Mouse (Mus musculus): ENCODE results near the gene Kctd20. TPM values are rescaled to one million over a fixed set of nuclear protein-coding genes. Genes with fewer than 3 reads are reported as not detected.

The Kctd20 gene
- polyA plus RNA-seq (2021; fragmentation: Nextera tagmentation) = 17.1 and 19.8 TPM in 2 replicates
- long read RNA-seq, experiment 1, transcript Kctd20-203 (7 exons, 3,853 nt) = major isoform, 38 of 65 reads
- long read RNA-seq, experiment 1, partial matches to known transcripts = 7 of 65 reads
- long read RNA-seq, experiment 1, other reads (novel, unspliced or antisense) = 18 of 65 reads
- long read RNA-seq, experiment 2, full-length matches to known transcripts = 336 of 370 reads
- long read RNA-seq, experiment 2, partial matches to known transcripts = 2 of 370 reads
- long read RNA-seq, experiment 2, other reads (novel, unspliced or antisense) = 32 of 370 reads

DNA sequence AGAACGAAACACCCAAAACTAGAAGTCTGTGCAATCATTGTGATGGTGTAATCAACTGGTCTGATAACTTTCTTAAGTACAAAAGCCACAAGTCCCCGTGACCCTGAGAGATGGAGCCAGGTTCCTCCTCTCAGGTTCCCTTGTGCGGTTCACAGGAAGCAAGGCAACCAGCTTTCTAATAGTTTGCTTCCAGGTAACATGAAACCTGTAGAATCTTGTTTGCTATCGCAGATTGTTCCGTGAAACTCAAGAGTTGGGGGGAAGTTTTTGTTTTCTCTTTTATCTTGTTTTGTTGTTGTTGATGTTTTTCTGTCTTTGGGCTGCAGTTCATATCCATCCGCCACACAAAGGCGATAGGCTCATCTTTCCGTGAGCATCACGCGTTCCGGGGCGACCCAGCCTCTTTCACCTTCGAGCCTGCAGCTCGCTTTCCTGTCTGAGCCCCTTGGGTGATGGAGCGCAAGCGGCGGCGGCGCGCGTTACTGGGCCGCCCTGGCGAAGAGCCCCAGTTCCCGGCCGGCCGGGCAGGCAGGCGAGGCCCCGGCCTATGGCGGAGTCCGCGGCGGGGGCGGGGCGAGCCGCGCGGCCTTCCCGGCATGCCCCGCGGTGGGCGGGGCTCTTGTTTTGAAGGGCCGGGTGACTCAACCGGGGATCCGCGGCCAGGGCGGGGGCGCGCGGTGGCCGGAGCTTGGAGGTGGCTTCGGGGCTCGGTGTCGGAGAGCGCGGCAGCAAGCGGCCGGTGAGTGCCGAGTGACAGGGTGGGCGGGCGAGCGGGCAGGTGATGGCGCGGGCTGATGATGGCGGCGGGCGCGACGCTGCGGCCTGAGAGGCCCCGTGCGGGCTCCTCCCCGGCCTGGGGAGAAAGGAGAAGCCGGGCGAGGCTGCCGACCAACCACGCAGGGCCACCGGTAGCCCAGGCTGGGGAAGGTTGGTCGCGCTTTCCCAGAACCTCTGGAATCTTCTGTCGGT is at the start of gene Kctd20:
TSS of gene Kctd20 (plus strand) at position 120 of the 969 bp plus-strand sequence.

DNA sequence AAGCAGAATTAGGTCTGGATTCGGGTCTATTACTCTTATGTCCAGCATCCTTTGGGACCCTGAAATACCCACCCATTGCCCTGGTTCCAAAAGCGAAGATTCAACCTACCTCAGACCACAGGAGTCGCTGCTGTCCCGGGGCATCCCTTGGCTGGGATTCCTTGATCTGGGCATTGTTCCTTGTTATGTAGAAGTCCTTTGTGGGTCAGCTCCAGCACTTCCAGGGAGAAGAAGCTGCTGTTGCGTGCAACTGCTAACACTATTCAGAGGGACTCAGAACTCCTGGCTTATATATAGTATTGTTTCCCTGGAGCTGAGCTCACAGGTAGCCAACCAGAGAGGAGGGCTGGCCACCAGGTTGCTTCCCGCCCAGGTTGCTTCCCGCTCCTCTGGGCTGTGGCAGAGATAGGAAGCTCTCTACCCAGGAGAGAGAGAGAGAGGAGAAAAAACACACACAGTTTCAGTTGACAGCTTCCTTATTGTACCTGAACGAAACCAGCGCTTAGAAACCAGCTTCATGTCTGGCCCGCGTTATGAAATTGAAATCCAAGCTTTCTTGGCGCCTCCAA is 36.6 kb upstream of the Kctd20 start, which contains the start of gene 4930539E08Rik:
TSS of gene 4930539E08Rik (minus strand) at position 265 of the 569 bp plus-strand sequence.

DNA sequence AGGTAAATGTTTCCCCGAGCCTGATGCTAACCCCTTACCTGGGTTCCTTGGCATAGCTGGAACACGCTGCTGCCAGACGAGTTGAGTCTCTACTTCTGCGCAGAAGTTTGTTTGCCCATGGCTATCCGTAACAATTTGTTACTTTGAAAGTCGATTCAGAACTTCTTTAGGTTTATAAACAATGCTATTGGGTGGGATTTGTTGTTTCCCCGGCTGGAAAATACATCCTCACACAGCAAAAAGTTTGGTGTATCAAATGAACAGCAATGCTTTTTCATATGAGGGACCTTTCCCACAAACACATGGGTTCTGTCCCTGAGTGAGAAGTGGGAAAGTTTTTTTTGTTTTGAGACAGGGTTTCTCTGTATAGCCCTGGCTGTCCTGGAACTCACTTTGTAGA is 8.0 kb upstream of the Kctd20 start, which contains the start of gene Pxt1:
TSS of gene Pxt1 (minus strand) at position 101 of the 400 bp plus-strand sequence.

DNA sequence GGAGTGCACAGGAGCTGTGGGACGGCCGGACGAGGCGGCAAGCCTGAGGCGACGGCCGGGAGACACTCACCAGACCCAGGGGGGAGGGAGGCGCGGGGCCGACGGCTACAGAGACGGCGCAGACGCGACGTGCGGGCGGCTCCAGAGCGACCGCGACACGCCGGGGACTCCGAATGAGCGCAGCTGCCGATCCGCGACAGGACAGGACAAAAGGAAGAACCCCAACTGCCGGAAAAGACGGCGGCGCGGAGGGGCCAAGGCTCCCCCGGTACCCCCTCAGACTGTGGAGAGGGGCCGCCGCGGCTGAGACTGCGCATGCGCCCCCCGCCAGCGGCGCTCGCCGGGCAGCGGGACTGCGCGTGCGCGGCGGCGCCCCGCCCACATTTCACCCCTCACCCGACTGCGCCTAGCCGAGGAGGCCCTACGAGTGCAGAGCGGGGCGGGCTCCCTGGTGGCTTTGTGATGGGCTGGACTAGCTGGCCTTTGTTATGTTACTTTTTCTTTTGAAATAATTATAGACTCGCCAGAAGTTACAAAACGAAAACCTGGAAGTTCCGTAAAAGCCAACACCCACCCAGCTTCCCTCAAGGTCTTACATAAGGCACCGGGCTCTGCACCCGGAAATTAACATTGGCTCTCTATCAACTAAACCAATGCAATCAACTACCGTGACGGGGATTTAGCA is 56.0 kb downstream of the Kctd20 start, which contains the start of gene Stk38:
TSS of gene Stk38 (minus strand) at position 355 of the 685 bp plus-strand sequence.

Other genes with a start within 250 kb of the Kctd20 start
- 0.26 TPM in 1 of 2 replicates, not detected in the other for gene AC170998.1, start 225.9 kb upstream of the Kctd20 start, polyA plus RNA-seq (2021; fragmentation: Nextera tagmentation)
- 0.78 and 0.93 TPM in 2 replicates for gene Mapk13, start 182.7 kb upstream of the Kctd20 start, polyA plus RNA-seq (2021; fragmentation: Nextera tagmentation)
- 2.6 and 3.2 TPM in 2 replicates for gene Brpf3, start 150.9 kb upstream of the Kctd20 start, polyA plus RNA-seq (2021; fragmentation: Nextera tagmentation)
- 0.09 and 0.11 TPM in 2 replicates for gene Pnpla1, start 93.5 kb upstream of the Kctd20 start, polyA plus RNA-seq (2021; fragmentation: Nextera tagmentation)
- gene 4930539E08Rik, start 36.6 kb upstream of the Kctd20 start, polyA plus RNA-seq (2021; fragmentation: Nextera tagmentation) = 1.9 and 2.4 TPM in 2 replicates
- gene Pxt1, start 8.1 kb upstream of the Kctd20 start, polyA plus RNA-seq (2021; fragmentation: Nextera tagmentation) = 0.14 TPM in 1 of 2 replicates, not detected in the other
- 10.5 and 10.7 TPM in 2 replicates for gene Stk38, start 56.0 kb downstream of the Kctd20 start, polyA plus RNA-seq (2021; fragmentation: Nextera tagmentation)
- gene Srsf3, start 80.7 kb downstream of the Kctd20 start, polyA plus RNA-seq (2021; fragmentation: Nextera tagmentation) = 105 and 117 TPM in 2 replicates
- 14.5 and 14.7 TPM in 2 replicates for gene Cdkn1a, start 139.0 kb downstream of the Kctd20 start, polyA plus RNA-seq (2021; fragmentation: Nextera tagmentation)
- gene Rab44, start 162.2 kb downstream of the Kctd20 start, polyA plus RNA-seq (2021; fragmentation: Nextera tagmentation) = not detected in 2 replicates

All from layer of hippocampus, adult 6 months (tissue).